Mouse (Mus musculus) neutrophil, adult 5-6 weeks (primary cell): ENCODE measurements around the gene Fgd2. TPM values are rescaled to one million over a fixed set of nuclear protein-coding genes. Genes with fewer than 3 reads are reported as not detected.

Experiments
- ATAC-seq: fragments of 151-379, 151-347 bp; 2 replicates; pipeline ENCODE4 v1.8.0; 2017; ENCODE audit warnings: mild to moderate bottlenecking, moderate TSS enrichment; ENCODE audit not compliant: insufficient number of reproducible peaks, poor library complexity, low FRiP score, severe bottlenecking; ENCODE audit errors: extremely low read depth
- total RNA-seq: library from RNA; stranded (forward); fragments of 200-1000 nt; gene quantifications from 2 replicates; pipeline ENCODE4 v1.2.3, GENCODE M21; 2017

Gene Fgd2
- total RNA-seq, 1 experiment from 2014 or later, result 184 TPM

- ATAC-seq, result no peak
Measured at GRCm38 (mm10) chr17:29355841-29356478, 4.8 kb upstream of the Fgd2 start.

GRCm38 (mm10) chr17:29356479-29356856 is 4.2 kb upstream of the Fgd2 start:
- no peak for ATAC-seq

GRCm38 (mm10) chr17:29356882-29357281 is 3.8 kb upstream of the Fgd2 start:
- ATAC-seq, result no peak

GRCm38 (mm10) chr17:29358928-29359327 is 1.8 kb upstream of the Fgd2 start:
- ATAC-seq, result no peak

GRCm38 (mm10) chr17:29361982-29362691 is 1.4 kb downstream of the Fgd2 start:
- ATAC-seq, result peak; percentile 43

GRCm38 (mm10) chr17:29363109-29363508 is 2.4 kb downstream of the Fgd2 start:
- 0 out of 2 replicates have a peak, but pooled peaks have one; percentile 18 for ATAC-seq

- peak; percentile 31; the same call in 1 of the 2 replicates for ATAC-seq
Measured at GRCm38 (mm10) chr17:29365105-29365621, 4.4 kb downstream of the Fgd2 start.

- no peak for ATAC-seq
Measured at GRCm38 (mm10) chr17:29368726-29369125, 8.0 kb downstream of the Fgd2 start.

GRCm38 (mm10) chr17:29370984-29371723 is 10.4 kb downstream of the Fgd2 start:
- peak; percentile 93 for ATAC-seq

- no peak for ATAC-seq
Measured at GRCm38 (mm10) chr17:29375871-29376270, 15.2 kb downstream of the Fgd2 start.

GRCm38 (mm10) chr17:29378056-29378455 is 17.3 kb downstream of the Fgd2 start:
- no peak for ATAC-seq

- ATAC-seq, result no peak
Measured at GRCm38 (mm10) chr17:29380241-29380640, 19.5 kb downstream of the Fgd2 start.

GRCm38 (mm10) chr17:29381472-29381871 is 20.8 kb downstream of the Fgd2 start:
- peak; percentile 93 for ATAC-seq

- ATAC-seq, result no peak
Measured at GRCm38 (mm10) chr17:29382417-29382816, 21.7 kb downstream of the Fgd2 start.

- no peak for ATAC-seq
Measured at GRCm38 (mm10) chr17:29383923-29384322, 23.2 kb downstream of the Fgd2 start.

GRCm38 (mm10) chr17:29384850-29385438 is 24.2 kb downstream of the Fgd2 start:
- ATAC-seq, result no peak

- ATAC-seq, result no peak
Measured at GRCm38 (mm10) chr17:29385746-29386145, 25.0 kb downstream of the Fgd2 start.

GRCm38 (mm10) chr17:29388978-29389377 is 28.3 kb downstream of the Fgd2 start:
- no peak for ATAC-seq

GRCm38 (mm10) chr17:29391280-29391679 is 30.6 kb downstream of the Fgd2 start:
- no peak for ATAC-seq
